Mouse (Mus musculus) heart, embryonic 10.5 days (tissue): ENCODE results near the gene Gsc2. TPM values are rescaled to one million over a fixed set of nuclear protein-coding genes. Genes with fewer than 3 reads are reported as not detected.
"Not testable (repeated sequence)": the region's sequence is repeated elsewhere in the genome, so short reads cannot be mapped to it uniquely, and the experiment has no call there.

Source experiments
- DNase-seq: peaks from one replicate; pipeline ENCODE4 v3.0.0-alpha.2; 2017; ENCODE audit warnings: low spot score
- H3K27ac ChIP-seq: fragments of 300-500 bp; sonication (generic); 2 replicates; pipeline ENCODE4 v1.5.1; 2016; ENCODE audit warnings: mild to moderate bottlenecking
- H3K27me3 ChIP-seq: fragments of 300-500 bp; sonication (generic); 2 replicates; pipeline ENCODE4 v1.6.1; 2016; ENCODE audit warnings: mild to moderate bottlenecking; ENCODE audit not compliant: poor library complexity, insufficient read depth, severe bottlenecking
- H3K36me3 ChIP-seq: fragments of 300-500 bp; sonication (generic); 2 replicates; pipeline ENCODE4 v1.6.1; 2016; ENCODE audit warnings: mild to moderate bottlenecking, moderate library complexity
- H3K4me1 ChIP-seq: fragments of 300-500 bp; sonication (generic); 2 replicates; pipeline ENCODE4 v1.6.1; 2016; ENCODE audit warnings: mild to moderate bottlenecking
- H3K4me3 ChIP-seq: fragments of 300-500 bp; sonication (generic); 2 replicates; pipeline ENCODE4 v1.5.1; 2016; ENCODE audit warnings: mild to moderate bottlenecking, moderate library complexity
- H3K9me3 ChIP-seq: fragments of 300-500 bp; sonication (generic); 2 replicates; pipeline ENCODE4 v1.6.1; 2016; ENCODE audit warnings: mild to moderate bottlenecking, moderate library complexity
- WGBS: fragments of 180-500 bp; shearing (Covaris S2); methylation state at CpG from one replicate; pipeline ENCODE4 v1.1.7; 2016; 5-methylcytosine and 5-hydroxymethylcytosine counted together
- polyA plus RNA-seq: library from polyadenylated mRNA; unstranded; fragments of >200 nt; fragmentation: Nextera tagmentation; extraction: Ambion mirVana; gene quantifications from 2 replicates; pipeline ENCODE4 v1.2.1, GENCODE M21; 2016

Gene Gsc2
- polyA plus RNA-seq = 0.20 and 0.44 TPM in 2 replicates

- H3K36me3 ChIP-seq = no peaks in the 10 kb centered on the region
- peak within 1 kb of the TSS; percentile 59 for H3K4me3 ChIP-seq
- H3K27me3 ChIP-seq = peaks cover 77% of the 10 kb centered on the region
- H3K4me1 ChIP-seq = peaks cover 21% of the 10 kb centered on the region
- H3K9me3 ChIP-seq = no peaks in the 10 kb centered on the region
- DNase-seq = no peak
- WGBS = under 1% methylated on average over 102 of the region's 106 CpGs
- 0 out of 2 replicates have a peak within 1 kb of the TSS, but pooled peaks have one; percentile 17 for H3K27ac ChIP-seq
Observed at GRCm38 (mm10) chr16:17914307-17915249, at the start of gene Gsc2. Gene Gsc2, minus strand, starts transcription at chr16:17915059.

DNA sequence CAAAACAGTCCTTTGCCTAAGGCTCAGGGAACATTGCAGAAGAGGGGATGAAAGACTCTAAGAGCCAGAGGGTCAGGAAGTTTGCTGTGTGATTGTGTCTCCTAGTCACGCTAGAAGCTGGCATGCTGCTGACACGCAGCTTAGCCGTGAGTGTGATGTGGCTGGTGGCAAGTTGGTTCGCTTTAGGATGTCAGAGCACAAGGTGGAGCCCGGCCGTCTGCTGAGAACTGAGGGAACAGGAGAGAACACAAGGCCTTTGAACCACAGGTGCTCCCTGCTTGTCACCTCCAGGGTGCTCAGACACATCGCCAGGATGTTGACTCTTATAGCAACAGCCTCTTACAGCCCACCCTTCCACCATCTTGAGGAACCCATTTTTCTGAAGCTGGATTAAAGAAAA, 47.2 kb upstream of the Gsc2 start:
- no peak overlapping the region for H3K27ac ChIP-seq
- H3K4me3 ChIP-seq = no peak overlapping the region
- WGBS = 68% methylated on average over 7 of the region's 7 CpGs
- no peaks in the 10 kb centered on the region for H3K27me3 ChIP-seq
- no peak for DNase-seq
- peaks cover under 1% of the 10 kb centered on the region; the same call in 1 of the 2 replicates for H3K9me3 ChIP-seq
- no peaks in the 10 kb centered on the region for H3K4me1 ChIP-seq
- no peaks in the 10 kb centered on the region for H3K36me3 ChIP-seq

DNA sequence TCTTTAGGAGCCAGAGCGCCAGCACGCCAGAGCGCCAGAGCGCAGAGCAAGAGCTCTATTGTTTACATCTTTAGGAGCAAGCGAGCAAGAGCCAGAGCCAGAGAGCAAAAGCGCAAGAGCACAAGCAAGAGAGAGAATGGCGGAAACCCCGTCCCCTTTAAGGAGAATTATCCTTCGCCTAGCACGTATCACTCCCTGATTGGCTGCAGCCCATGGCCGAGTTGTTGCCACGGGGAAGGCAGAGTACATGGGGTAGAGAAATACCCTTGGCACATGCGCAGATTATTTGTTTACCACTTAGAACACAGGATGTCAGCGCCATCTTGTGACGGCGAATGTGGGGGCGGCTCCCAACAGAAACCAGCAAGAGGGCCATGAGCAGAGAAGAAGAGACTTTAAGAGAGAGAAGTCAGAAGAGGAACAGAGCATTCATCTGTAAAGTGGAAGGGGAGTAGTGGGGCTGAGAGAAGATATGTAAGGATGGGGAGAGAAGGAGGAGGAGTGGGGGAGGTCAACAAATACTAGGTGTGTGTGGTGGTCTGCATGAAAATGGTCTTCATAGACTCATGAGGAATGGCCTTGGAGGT, 41.3 kb upstream of the Gsc2 start:
- H3K4me1 ChIP-seq, H3K27ac ChIP-seq, H3K36me3 ChIP-seq, DNase-seq, H3K4me3 ChIP-seq, H3K9me3 ChIP-seq, H3K27me3 ChIP-seq: not testable (repeated sequence)
- WGBS = 93% methylated on average over 17 of the region's 17 CpGs

- WGBS = 82% methylated on average over 4 of the region's 4 CpGs
- no peak for DNase-seq
- Histone ChIP-seq H3K36me3 (no peaks in the 10 kb centered on the region), H3K4me3 (no peak overlapping the region), H3K27me3 (no peaks in the 10 kb centered on the region), H3K4me1 (no peaks in the 10 kb centered on the region), H3K27ac (no peak overlapping the region), H3K9me3 (no peaks in the 10 kb centered on the region)
Observed at GRCm38 (mm10) chr16:17951618-17952017, 36.8 kb upstream of the Gsc2 start.

GRCm38 (mm10) chr16:17950068-17950467, 35.2 kb upstream of the Gsc2 start:
- Histone ChIP-seq H3K27ac (no peak overlapping the region), H3K36me3 (no peaks in the 10 kb centered on the region), H3K4me3 (no peak overlapping the region), H3K4me1 (no peaks in the 10 kb centered on the region), H3K9me3 (no peaks in the 10 kb centered on the region), H3K27me3 (peaks cover 1% of the 10 kb centered on the region; the same call in 1 of the 2 replicates)
- DNase-seq = no peak
- 78% methylated on average over 4 of the region's 4 CpGs for WGBS

DNA sequence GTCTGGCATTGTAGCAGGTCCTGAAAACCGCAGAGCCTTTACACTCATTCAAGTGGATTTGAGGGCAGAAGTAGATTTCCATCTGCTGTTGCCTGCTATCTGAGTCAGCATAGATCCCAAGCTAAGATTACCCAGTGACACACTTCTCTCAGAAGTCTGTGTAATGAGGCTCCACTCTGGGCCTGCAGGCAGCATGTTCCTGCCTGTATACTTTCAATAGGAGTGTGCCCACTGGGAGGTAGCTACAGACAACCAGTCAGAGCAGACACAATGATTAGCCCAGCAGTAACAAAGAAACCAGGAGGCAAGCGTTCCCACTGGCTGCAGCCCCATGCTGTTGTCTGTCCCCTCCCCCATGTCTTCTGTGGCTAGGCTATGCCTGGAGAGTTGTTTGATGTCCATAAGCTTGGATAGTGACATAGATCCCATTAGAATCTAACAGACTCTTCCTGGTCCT, 34.6 kb upstream of the Gsc2 start:
- Histone ChIP-seq H3K36me3 (no peaks in the 10 kb centered on the region), H3K27ac (no peak overlapping the region), H3K4me3 (no peak overlapping the region), H3K4me1 (no peaks in the 10 kb centered on the region), H3K27me3 (peaks cover 4% of the 10 kb centered on the region; the same call in 1 of the 2 replicates), H3K9me3 (no peaks in the 10 kb centered on the region)
- 40% methylated on average over 2 of the region's 2 CpGs for WGBS
- DNase-seq = no peak

DNA sequence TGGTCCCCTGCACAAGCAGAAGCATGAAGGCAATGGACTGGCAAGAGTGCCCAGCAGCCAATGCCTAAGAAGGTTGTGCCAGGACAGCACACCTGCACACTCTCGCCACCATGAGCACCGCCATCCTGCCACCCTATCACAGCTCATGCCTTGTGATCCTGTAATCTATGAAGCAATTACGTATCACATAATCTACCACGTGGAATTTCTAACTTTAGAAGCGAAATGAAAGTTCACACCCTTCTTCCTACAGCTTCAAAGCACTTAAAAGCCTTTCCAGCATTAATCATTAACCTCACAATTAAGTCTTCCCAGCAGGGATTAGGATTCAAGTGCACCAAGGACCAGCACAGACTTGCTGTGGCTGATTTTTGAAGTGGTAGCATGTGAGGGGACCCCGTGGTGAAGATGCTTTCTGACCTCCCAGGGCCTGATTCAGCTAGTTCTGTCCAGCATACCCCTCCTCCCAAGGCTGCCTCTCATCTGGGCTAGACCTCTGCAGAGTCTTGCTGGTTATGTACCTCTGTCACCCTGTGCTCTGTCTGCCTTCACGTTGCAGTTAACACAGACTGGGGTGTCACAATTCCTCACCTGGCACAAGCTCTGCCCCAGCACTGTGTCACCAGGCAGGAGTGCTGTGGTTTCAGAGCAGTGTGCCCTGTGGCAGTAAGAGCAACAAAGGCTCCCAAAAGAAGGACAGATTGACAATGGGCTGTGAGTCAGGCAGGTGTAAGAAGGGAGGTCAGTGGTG, 30.4 kb upstream of the Gsc2 start:
- Histone ChIP-seq H3K9me3 (no peaks in the 10 kb centered on the region), H3K4me1 (no peaks in the 10 kb centered on the region), H3K36me3 (no peaks in the 10 kb centered on the region), H3K27ac (no peak overlapping the region), H3K27me3 (peaks cover 4% of the 10 kb centered on the region; the same call in 1 of the 2 replicates), H3K4me3 (no peak overlapping the region)
- no peak for DNase-seq
- 54% methylated on average over 7 of the region's 7 CpGs for WGBS

DNA sequence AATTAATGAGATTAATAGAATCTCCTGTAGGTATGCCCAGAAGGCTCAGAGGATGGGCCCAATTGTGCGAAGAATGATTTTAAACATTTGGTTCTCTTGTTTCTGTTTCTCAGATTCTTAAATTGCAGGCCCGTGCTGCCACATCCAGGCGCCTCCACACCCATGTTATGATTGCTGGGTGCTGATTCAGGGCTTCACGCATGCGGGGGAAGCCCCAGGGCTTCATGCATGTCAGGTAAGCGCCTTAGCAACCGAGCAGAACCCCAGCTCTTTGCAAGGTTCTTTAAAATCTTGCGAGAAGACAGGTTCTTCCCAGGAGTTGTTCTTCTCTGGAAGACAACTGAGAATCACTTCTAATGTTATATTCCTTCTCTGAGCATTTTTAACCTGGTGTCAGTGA, 28.6 kb upstream of the Gsc2 start:
- no peaks in the 10 kb centered on the region; the same call in 1 of the 2 replicates for H3K4me1 ChIP-seq
- H3K9me3 ChIP-seq = no peaks in the 10 kb centered on the region
- H3K36me3 ChIP-seq = no peaks in the 10 kb centered on the region
- no peak overlapping the region for H3K4me3 ChIP-seq
- H3K27ac ChIP-seq = no peak overlapping the region
- H3K27me3 ChIP-seq = peaks cover 4% of the 10 kb centered on the region; the same call in 1 of the 2 replicates
- WGBS = 59% methylated on average over 8 of the region's 8 CpGs
- DNase-seq = no peak

- Histone ChIP-seq H3K36me3 (no peaks in the 10 kb centered on the region), H3K9me3 (no peaks in the 10 kb centered on the region), H3K27ac (no peak overlapping the region; the same call in 1 of the 2 replicates), H3K27me3 (peaks cover 26% of the 10 kb centered on the region), H3K4me3 (no peak overlapping the region), H3K4me1 (peaks cover 9% of the 10 kb centered on the region)
- no peak for DNase-seq
- 50% methylated on average over 9 of the region's 9 CpGs for WGBS
Observed at GRCm38 (mm10) chr16:17939255-17939751, 24.4 kb upstream of the Gsc2 start.

DNA sequence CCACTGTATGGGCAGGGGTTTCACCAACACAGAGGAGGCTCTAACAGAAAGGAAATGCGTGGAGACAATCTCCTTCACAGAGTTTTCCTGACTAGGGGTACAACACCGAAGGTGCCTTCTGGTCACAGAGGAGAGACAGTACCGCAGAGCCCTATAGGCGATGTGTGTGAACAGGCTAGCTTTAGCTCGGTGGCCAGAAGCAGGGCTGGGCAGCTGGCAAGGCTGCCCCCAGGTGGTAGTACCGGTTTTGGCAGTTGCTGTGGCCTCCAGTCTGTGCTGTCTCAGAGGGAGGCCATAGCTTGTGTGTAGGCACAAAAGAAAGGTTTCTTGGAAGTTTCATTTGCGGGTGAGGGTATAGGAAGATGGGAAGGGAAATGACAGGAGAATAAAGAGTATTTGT, 24.0 kb upstream of the Gsc2 start:
- H3K4me3 ChIP-seq = no peak overlapping the region
- H3K27ac ChIP-seq = no peak overlapping the region; the same call in 1 of the 2 replicates
- 10% methylated on average over 7 of the region's 7 CpGs for WGBS
- H3K36me3 ChIP-seq = no peaks in the 10 kb centered on the region
- H3K27me3 ChIP-seq = peaks cover 26% of the 10 kb centered on the region
- no peaks in the 10 kb centered on the region for H3K9me3 ChIP-seq
- H3K4me1 ChIP-seq = peaks cover 9% of the 10 kb centered on the region
- DNase-seq = peak; percentile 87

DNA sequence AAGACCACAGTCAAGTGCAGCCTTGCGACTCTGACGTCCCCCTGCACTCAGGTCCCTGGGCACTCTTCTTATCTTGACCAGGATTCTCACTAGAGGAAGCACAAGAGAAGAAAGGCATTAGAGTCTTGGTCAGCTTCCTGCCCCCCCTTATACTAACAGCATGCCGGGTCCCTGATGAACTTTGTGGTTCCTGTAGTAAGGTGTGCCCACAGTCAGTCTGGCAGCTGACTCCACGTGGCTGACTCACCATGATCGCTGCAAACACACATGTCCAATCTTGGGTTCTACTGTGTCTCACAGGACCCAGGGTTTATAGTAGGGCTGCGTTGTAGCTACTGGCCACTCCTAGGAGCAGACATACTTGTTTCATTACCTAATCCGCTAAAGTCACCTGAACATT, 23.3 kb upstream of the Gsc2 start:
- whole genome bisulfite sequencing = 50% methylated on average over 7 of the region's 7 CpGs

DNA sequence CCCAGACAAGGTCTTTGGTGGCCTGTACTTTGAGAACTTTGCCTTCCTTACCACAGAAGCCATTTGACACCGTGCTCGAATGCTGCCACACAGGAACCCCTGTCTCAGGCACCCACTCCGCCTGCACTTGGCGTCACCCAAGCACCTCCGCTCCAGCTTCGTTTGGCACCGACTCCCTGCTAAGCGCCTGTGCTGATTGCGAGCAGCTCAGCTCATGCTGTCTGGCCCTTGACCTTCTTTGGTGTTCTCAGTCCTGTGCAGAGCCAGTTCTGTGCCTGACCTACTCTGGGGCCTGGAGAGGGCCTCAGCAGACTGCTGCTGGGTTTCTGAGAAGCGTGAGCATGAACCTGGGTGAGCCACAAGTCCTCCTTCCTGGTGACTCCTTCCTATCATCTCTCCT, 21.9 kb upstream of the Gsc2 start:
- no peaks in the 10 kb centered on the region for H3K36me3 ChIP-seq
- no peak overlapping the region for H3K27ac ChIP-seq
- 75% methylated on average over 10 of the region's 10 CpGs for whole genome bisulfite sequencing
- peaks cover 13% of the 10 kb centered on the region for H3K4me1 ChIP-seq
- peaks cover 26% of the 10 kb centered on the region for H3K27me3 ChIP-seq
- DNase-seq = no peak
- no peak overlapping the region for H3K4me3 ChIP-seq
- H3K9me3 ChIP-seq = no peaks in the 10 kb centered on the region

More for the DNA sequence above, 23.3 kb upstream of the Gsc2 start:
- Histone ChIP-seq H3K4me3 (no peak overlapping the region), H3K4me1 (peaks cover 13% of the 10 kb centered on the region), H3K27me3 (peaks cover 26% of the 10 kb centered on the region), H3K27ac (no peak overlapping the region), H3K9me3 (no peaks in the 10 kb centered on the region), H3K36me3 (no peaks in the 10 kb centered on the region)
- no peak for DNase-seq
